Comparison of ENCODE assay signal across 22 mouse cellular contexts in the genomic region with DNA sequence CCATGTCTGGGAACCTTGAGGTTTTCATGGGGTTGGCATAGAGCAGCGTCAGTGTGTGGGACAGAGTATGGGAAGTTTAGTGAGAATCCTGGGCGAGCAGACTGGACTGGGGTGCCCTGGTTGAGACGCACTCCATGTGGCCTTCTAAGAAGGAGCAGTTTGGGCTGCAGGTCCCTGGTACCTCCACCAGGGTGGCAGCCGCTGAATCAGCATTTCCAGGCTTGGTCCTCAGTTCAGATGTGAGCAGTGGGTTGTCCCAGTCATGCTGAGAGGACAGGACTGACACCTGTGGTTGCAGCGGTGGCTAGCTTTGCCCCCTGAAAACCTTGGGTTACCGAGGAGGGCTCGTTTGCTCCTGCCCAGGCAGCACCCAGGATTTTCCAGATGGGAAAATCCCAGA. TPM values are rescaled to one million over a fixed set of nuclear protein-coding genes. Genes with fewer than 3 reads are reported as not detected.
A peak's percentile ranks its signal among the peaks of the same experiment; 100 is the strongest.
DNase-seq lines count a peak whose midpoint lies in the region; ATAC-seq and TF ChIP-seq lines count a peak whose summit lies in the region.
"Had no signal": no experiment of that assay in that cellular context is flagged by ENCODE, and none has a peak within 500 bp of the region (broad histone marks: within the 10 kb centered on the region; RNA-seq: fewer than 3 reads in every experiment).

No protein-coding gene starts in this region.

- H3K4me3 ChIP-seq in forebrain, embryonic 10.5 days: no peak overlapping the region
- H3K4me3 ChIP-seq in forebrain, embryonic 11.5 days (ENCODE audit: low read depth, low read length): no peak overlapping the region
- no peak overlapping the region for H3K4me3 ChIP-seq in intestine, embryonic 14.5 days (ENCODE audit: low read depth, low read length)
- no peak overlapping the region for H3K4me3 ChIP-seq in intestine, embryonic 15.5 days (replicated peaks)
- H3K4me3 ChIP-seq in lung, embryonic 14.5 days (ENCODE audit: low read depth, low read length): no peak overlapping the region
- H3K4me3 ChIP-seq: embryonic facial prominence, embryonic 15.5 days; forebrain, embryonic 12.5 days; heart, adult 2 months; stomach, embryonic 15.5 days had no signal

- H3K27ac ChIP-seq in forebrain, embryonic 10.5 days: 0 out of 2 replicates have a peak overlapping the region, but pooled peaks have one; percentile 37
- H3K27ac ChIP-seq in forebrain, embryonic 11.5 days (ENCODE audit: low read depth, low read length): no peak overlapping the region
- H3K27ac ChIP-seq in intestine, embryonic 14.5 days (ENCODE audit: low read depth): no peak overlapping the region
- no peak overlapping the region for H3K27ac ChIP-seq in intestine, embryonic 15.5 days
- no peak overlapping the region for H3K27ac ChIP-seq in lung, embryonic 14.5 days (ENCODE audit: low read depth)
- H3K27ac ChIP-seq: embryonic facial prominence, embryonic 15.5 days; forebrain, embryonic 12.5 days; heart, adult 2 months; stomach, embryonic 15.5 days had no signal

- no peak overlapping the region for H3K9ac ChIP-seq in forebrain, embryonic 11.5 days (ENCODE audit: low read length)
- no peak overlapping the region for H3K9ac ChIP-seq in intestine, embryonic 14.5 days (ENCODE audit: low read length)
- H3K9ac ChIP-seq in intestine, embryonic 15.5 days: no peak overlapping the region
- H3K9ac ChIP-seq in lung, embryonic 14.5 days: no peak overlapping the region
- H3K9ac ChIP-seq: embryonic facial prominence, embryonic 15.5 days; forebrain, embryonic 12.5 days; stomach, embryonic 15.5 days had no signal

- intact Hi-C loops in left cerebral cortex, postnatal 14 days (cut with DNase I): no loop called here

- no peaks in the 10 kb centered on the region for H3K9me3 ChIP-seq in forebrain, embryonic 10.5 days
- H3K9me3 ChIP-seq in forebrain, embryonic 11.5 days (ENCODE audit: control insufficient read depth, low read length): no peaks in the 10 kb centered on the region
- H3K9me3 ChIP-seq in intestine, embryonic 14.5 days (ENCODE audit: control insufficient read depth, low read length): no peaks in the 10 kb centered on the region
- H3K9me3 ChIP-seq in intestine, embryonic 15.5 days: no peaks in the 10 kb centered on the region
- no peaks in the 10 kb centered on the region for H3K9me3 ChIP-seq in lung, embryonic 14.5 days (ENCODE audit: low read depth, low read length)
- H3K9me3 ChIP-seq: embryonic facial prominence, embryonic 15.5 days; forebrain, embryonic 12.5 days; megakaryocyte, embryonic 14.5 days; stomach, embryonic 15.5 days had no signal

- H3K27me3 ChIP-seq in forebrain, embryonic 10.5 days (ENCODE audit: poor library complexity, severe bottlenecking): peaks cover 11% of the 10 kb centered on the region; the same call in 1 of the 2 replicates
- no peaks in the 10 kb centered on the region for H3K27me3 ChIP-seq in forebrain, embryonic 11.5 days (ENCODE audit: control insufficient read depth, insufficient read depth, low read length)
- H3K27me3 ChIP-seq in intestine, embryonic 14.5 days (replicated peaks; ENCODE audit: control insufficient read depth, insufficient read depth, low read length): 0 out of 2 replicates have a peak, but pooled peaks cover 5% of the 10 kb centered on the region
- H3K27me3 ChIP-seq in intestine, embryonic 15.5 days (replicated peaks): peaks cover 4% of the 10 kb centered on the region
- no peaks in the 10 kb centered on the region for H3K27me3 ChIP-seq in lung, embryonic 14.5 days (ENCODE audit: insufficient read depth, low read length)
- H3K27me3 ChIP-seq: embryonic facial prominence, embryonic 15.5 days had no signal

- H3K4me1 ChIP-seq in forebrain, embryonic 10.5 days: peaks cover 42% of the 10 kb centered on the region
- no peaks in the 10 kb centered on the region; the same call in 1 of the 2 replicates for H3K4me1 ChIP-seq in forebrain, embryonic 11.5 days (replicated peaks; ENCODE audit: control insufficient read depth, insufficient read depth, low read length)
- H3K4me1 ChIP-seq in intestine, embryonic 14.5 days (replicated peaks; ENCODE audit: control insufficient read depth, insufficient read depth, low read length): peaks cover 7% of the 10 kb centered on the region; the same call in 1 of the 2 replicates
- H3K4me1 ChIP-seq in intestine, embryonic 15.5 days (replicated peaks): 0 out of 2 replicates have a peak, but pooled peaks cover 8% of the 10 kb centered on the region
- H3K4me1 ChIP-seq in lung, embryonic 14.5 days (ENCODE audit: insufficient read depth): no peaks in the 10 kb centered on the region
- H3K4me1 ChIP-seq: forebrain, embryonic 12.5 days; megakaryocyte, embryonic 14.5 days; stomach, embryonic 15.5 days had no signal

- H3K36me3 ChIP-seq in forebrain, embryonic 10.5 days (replicated peaks): no peaks in the 10 kb centered on the region
- no peaks in the 10 kb centered on the region for H3K36me3 ChIP-seq in forebrain, embryonic 11.5 days (ENCODE audit: control insufficient read depth, insufficient read depth, low read length)
- H3K36me3 ChIP-seq in intestine, embryonic 14.5 days (ENCODE audit: control insufficient read depth, insufficient read depth, low read length): no peaks in the 10 kb centered on the region
- no peaks in the 10 kb centered on the region for H3K36me3 ChIP-seq in intestine, embryonic 15.5 days
- H3K36me3 ChIP-seq in lung, embryonic 14.5 days (ENCODE audit: insufficient read depth): no peaks in the 10 kb centered on the region
- H3K36me3 ChIP-seq: embryonic facial prominence, embryonic 15.5 days; forebrain, embryonic 12.5 days; stomach, embryonic 15.5 days had no signal

- no peak for DNase-seq in forebrain, embryonic 10.5 days (ENCODE audit: extremely low spot score, low spot score)
- no peak for DNase-seq in forebrain, embryonic 11.5 days (ENCODE audit: low spot score)
- no peak for DNase-seq in intestine, embryonic 14.5 days (ENCODE audit: low spot score)
- no peak for DNase-seq in lung, embryonic 14.5 days
- no peak for DNase-seq in lung, postnatal 10 days
- DNase-seq in left cerebral cortex, postnatal 14 days (ENCODE audit: low spot score in 2 of 2): no peak
- DNase-seq: cerebellum, adult 11-12 months; cerebellum, postnatal 14 days; gastrocnemius, postnatal 10 days; layer of hippocampus, postnatal 36 days; midbrain, embryonic 14.5 days; right cerebral cortex, postnatal 25 days; thymus, adult 2 months had no signal

- no peak overlapping the region for H3K4me2 ChIP-seq in forebrain, embryonic 11.5 days (ENCODE audit: low read depth, low read length, severe bottlenecking)
- H3K4me2 ChIP-seq in intestine, embryonic 14.5 days (ENCODE audit: low read length): no peak overlapping the region
- H3K4me2 ChIP-seq in intestine, embryonic 15.5 days (replicated peaks): no peak overlapping the region
- no peak overlapping the region for H3K4me2 ChIP-seq in lung, embryonic 14.5 days
- H3K4me2 ChIP-seq: embryonic facial prominence, embryonic 15.5 days; forebrain, embryonic 12.5 days; liver, embryonic 11.5 days; stomach, embryonic 15.5 days had no signal

- no peak for ATAC-seq in forebrain, embryonic 11.5 days (replicated peaks; ENCODE audit: low FRiP score)
- peak; percentile 22; the same call in 1 of the 2 replicates for ATAC-seq in intestine, embryonic 14.5 days (replicated peaks; ENCODE audit: low FRiP score, low TSS enrichment, low read depth)
- ATAC-seq in intestine, embryonic 15.5 days: no peak
- 0 out of 2 replicates have a peak, but pooled peaks have one; percentile 25 for ATAC-seq in lung, embryonic 14.5 days (ENCODE audit: insufficient read depth)
- 0 out of 2 replicates have a peak, but pooled peaks have one; percentile 29 for ATAC-seq in megakaryocyte progenitor cell, adult 5-6 weeks (replicated peaks; ENCODE audit: poor library complexity)

- peak; percentile 44 for TF ChIP-seq CTCF in lung, embryonic 14.5 days (IDR thresholded peaks at IDR 0.05; ENCODE audit: low read depth)

- 76% methylated on average over 7 of the region's 7 CpGs for WGBS in forebrain, embryonic 10.5 days
- WGBS in forebrain, embryonic 11.5 days: 87% methylated on average over 7 of the region's 7 CpGs
- 80% methylated on average over 7 of the region's 7 CpGs for WGBS in intestine, embryonic 14.5 days
- 72% methylated on average over 7 of the region's 7 CpGs for whole genome bisulfite sequencing in intestine, embryonic 15.5 days
- WGBS in lung, embryonic 14.5 days: 68% methylated on average over 7 of the region's 7 CpGs

RNA-seq across cellular contexts. Expression of a gene that starts 33.4 kb away (rescaled TPM):
- polyA plus RNA-seq in forebrain, embryonic 10.5 days (2016; fragmentation: Nextera tagmentation; extraction: Ambion mirVana): 2.7 and 2.9 TPM in 2 replicates
- 3.6 and 5.5 TPM in 2 replicates for polyA plus RNA-seq in forebrain, embryonic 11.5 days (2014; fragmentation: Nextera tagmentation; extraction: Ambion mirVana)
- polyA plus RNA-seq in intestine, embryonic 14.5 days (2014; fragmentation: Nextera tagmentation; extraction: Ambion mirVana): 0.43 and 1.4 TPM in 2 replicates
- polyA plus RNA-seq in intestine, embryonic 15.5 days (2015; fragmentation: Nextera tagmentation; extraction: Ambion mirVana): 0.78 and 0.85 TPM in 2 replicates
- 2.9 and 3.0 TPM in 2 replicates for polyA plus RNA-seq in lung, embryonic 14.5 days (2014; fragmentation: Nextera tagmentation; extraction: Ambion mirVana)
- 0.05 TPM in 2 replicates for total RNA-seq in megakaryocyte progenitor cell, adult 5-6 weeks (2015)
- not detected in 2 replicates for total RNA-seq in megakaryocyte progenitor cell, adult 5-6 weeks (2017)
- 1 to 10 TPM; 1.4 to 2.3 TPM for total RNA-seq in left cerebral cortex, postnatal 14 days (2021)
- total RNA-seq: neutrophil, adult 5-6 weeks had no signal

Comparison
In these comparisons a context has a peak if more than half of its experiments do, and no peak if none do; other contexts are left out.
1. ATAC-seq: peak in intestine, embryonic 14.5 days (single experiment), lung, embryonic 14.5 days (single experiment) and megakaryocyte progenitor cell, adult 5-6 weeks (single experiment); none in forebrain, embryonic 11.5 days (single experiment) and intestine, embryonic 15.5 days (single experiment).